Mouse (Mus musculus): Measurements from ENCODE around the gene Agap1.

DNA sequence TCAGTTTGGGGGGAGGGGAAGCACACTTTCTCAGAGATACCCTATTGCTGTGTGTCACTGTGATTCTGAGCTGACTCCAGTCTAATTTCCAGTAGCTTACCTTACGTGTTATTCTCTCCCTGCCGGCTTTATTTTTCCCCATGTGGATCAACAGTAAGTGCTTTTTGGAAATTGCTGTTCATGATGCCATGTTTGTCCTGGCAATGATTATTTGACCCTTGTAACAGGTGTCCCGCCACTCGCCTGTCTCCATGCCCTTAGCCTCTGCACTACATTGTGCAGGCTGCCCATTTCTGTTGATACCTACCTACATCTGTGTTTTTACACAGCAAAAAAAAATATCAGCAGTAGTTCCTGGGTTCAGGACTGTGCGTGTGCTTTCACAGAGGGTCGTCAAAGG, 102.8 kb downstream of the Agap1 start:
- TF ChIP-seq POLR2A (IDR thresholded peaks at IDR 0.05; ENCODE audit: control insufficient read depth, extremely low read depth, insufficient read depth, low read length, poor library complexity) (no peak), CTCF (IDR thresholded peaks at IDR 0.05; ENCODE audit: borderline replicate concordance, control insufficient read depth, extremely low read depth, insufficient read depth, low read length, poor library complexity) (no peak)

Measured in thymus, adult 2 months (tissue).